Mouse (Mus musculus): ENCODE data around the gene Smarca5. TPM values are rescaled to one million over a fixed set of nuclear protein-coding genes. Genes with fewer than 3 reads are reported as not detected.
"Not testable (repeated sequence)": the region's sequence is repeated elsewhere in the genome, so short reads cannot be mapped to it uniquely, and the experiment has no call there.

Smarca5 gene
- 41.0 and 46.0 TPM in 2 replicates for polyA plus RNA-seq (2015; fragmentation: Nextera tagmentation; extraction: Ambion mirVana)

GRCm38 (mm10) chr8:80739155-80739924 lies at the start of gene Smarca5:
Gene Smarca5, minus strand, starts transcription at chr8:80739497.
- Histone ChIP-seq H3K27ac (replicated peaks) (peak within 1 kb of the TSS; percentile 97), H3K9ac (peak within 1 kb of the TSS; percentile 95), H3K4me1 (replicated peaks) (peaks cover 27% of the 10 kb centered on the region), H3K4me3 (replicated peaks) (peak within 1 kb of the TSS; percentile 88), H3K36me3 (replicated peaks) (peaks cover 15% of the 10 kb centered on the region), H3K4me2 (peak within 1 kb of the TSS; percentile 91)
- peak; percentile 95 for ATAC-seq (ENCODE audit: insufficient read depth)
- H3K9me3 ChIP-seq (replicated peaks); H3K27me3 ChIP-seq: not testable (repeated sequence)
- WGBS (ENCODE audit: insufficient replicate concordance): 1% methylated on average over 91 of the region's 91 CpGs

GRCm38 (mm10) chr8:80784559-80784958 lies 45.3 kb upstream of the Smarca5 start:
- no peak overlapping the region for H3K9ac ChIP-seq
- H3K27ac ChIP-seq (replicated peaks): no peak overlapping the region
- H3K9me3 ChIP-seq (replicated peaks): no peaks in the 10 kb centered on the region
- 85% methylated on average over 9 of the region's 9 CpGs for WGBS (ENCODE audit: insufficient replicate concordance)
- no peak overlapping the region for H3K4me2 ChIP-seq
- no peak for ATAC-seq (ENCODE audit: insufficient read depth)
- H3K36me3 ChIP-seq (replicated peaks): peaks cover 91% of the 10 kb centered on the region
- no peaks in the 10 kb centered on the region for H3K27me3 ChIP-seq
- H3K4me1 ChIP-seq (replicated peaks): no peaks in the 10 kb centered on the region
- H3K4me3 ChIP-seq (replicated peaks): no peak overlapping the region

GRCm38 (mm10) chr8:80783271-80783670 lies 44.0 kb upstream of the Smarca5 start:
- peaks cover 90% of the 10 kb centered on the region for H3K36me3 ChIP-seq (replicated peaks)
- WGBS (ENCODE audit: insufficient replicate concordance): 79% methylated on average over 4 of the region's 4 CpGs

GRCm38 (mm10) chr8:80781338-80781737 lies 42.0 kb upstream of the Smarca5 start:
- H3K36me3 ChIP-seq (replicated peaks): peaks cover 90% of the 10 kb centered on the region
- ATAC-seq (ENCODE audit: insufficient read depth): no peak

More at GRCm38 (mm10) chr8:80783271-80783670, 44.0 kb upstream of the Smarca5 start:
- Histone ChIP-seq H3K4me2 (no peak overlapping the region), H3K27me3 (no peaks in the 10 kb centered on the region), H3K4me3 (replicated peaks) (no peak overlapping the region), H3K4me1 (replicated peaks) (no peaks in the 10 kb centered on the region), H3K9me3 (replicated peaks) (no peaks in the 10 kb centered on the region), H3K27ac (replicated peaks) (no peak overlapping the region), H3K9ac (no peak overlapping the region)
- no peak for ATAC-seq (ENCODE audit: insufficient read depth)

GRCm38 (mm10) chr8:80780271-80780670 lies 41.0 kb upstream of the Smarca5 start:
- Histone ChIP-seq H3K27ac (replicated peaks) (no peak overlapping the region), H3K27me3 (no peaks in the 10 kb centered on the region), H3K9me3 (replicated peaks) (no peaks in the 10 kb centered on the region), H3K4me1 (replicated peaks) (no peaks in the 10 kb centered on the region), H3K4me2 (no peak overlapping the region), H3K4me3 (replicated peaks) (no peak overlapping the region), H3K9ac (no peak overlapping the region), H3K36me3 (replicated peaks) (peaks cover 86% of the 10 kb centered on the region)
- ATAC-seq (ENCODE audit: insufficient read depth): no peak
- WGBS (ENCODE audit: insufficient replicate concordance): 78% methylated on average over 4 of the region's 4 CpGs

More at GRCm38 (mm10) chr8:80781338-80781737, 42.0 kb upstream of the Smarca5 start:
- no peak overlapping the region for H3K4me2 ChIP-seq
- no peaks in the 10 kb centered on the region for H3K4me1 ChIP-seq (replicated peaks)
- H3K4me3 ChIP-seq (replicated peaks): no peak overlapping the region
- H3K27ac ChIP-seq (replicated peaks): no peak overlapping the region
- H3K9me3 ChIP-seq (replicated peaks): no peaks in the 10 kb centered on the region
- H3K27me3 ChIP-seq: no peaks in the 10 kb centered on the region
- WGBS (ENCODE audit: insufficient replicate concordance): 75% methylated on average over 10 of the region's 10 CpGs
- no peak overlapping the region for H3K9ac ChIP-seq

- Histone ChIP-seq H3K4me2 (no peak overlapping the region), H3K36me3 (replicated peaks) (peaks cover 84% of the 10 kb centered on the region), H3K4me3 (replicated peaks) (no peak overlapping the region), H3K9me3 (replicated peaks) (no peaks in the 10 kb centered on the region), H3K9ac (no peak overlapping the region), H3K4me1 (replicated peaks) (no peaks in the 10 kb centered on the region), H3K27me3 (no peaks in the 10 kb centered on the region), H3K27ac (replicated peaks) (no peak overlapping the region)
- ATAC-seq (ENCODE audit: insufficient read depth): no peak
- 76% methylated on average over 8 of the region's 8 CpGs for WGBS (ENCODE audit: insufficient replicate concordance)
Observed at GRCm38 (mm10) chr8:80776436-80776835, 37.1 kb upstream of the Smarca5 start.

- no peak for ATAC-seq (ENCODE audit: insufficient read depth)
- H3K4me2 ChIP-seq: no peak overlapping the region
- peaks cover 81% of the 10 kb centered on the region for H3K36me3 ChIP-seq (replicated peaks)
- H3K9ac ChIP-seq: no peak overlapping the region
- no peaks in the 10 kb centered on the region for H3K27me3 ChIP-seq
- 83% methylated on average over 4 of the region's 4 CpGs for WGBS (ENCODE audit: insufficient replicate concordance)
- no peak overlapping the region for H3K27ac ChIP-seq (replicated peaks)
- no peaks in the 10 kb centered on the region for H3K4me1 ChIP-seq (replicated peaks)
- H3K9me3 ChIP-seq (replicated peaks): no peaks in the 10 kb centered on the region
- H3K4me3 ChIP-seq (replicated peaks): no peak overlapping the region
Observed at GRCm38 (mm10) chr8:80772732-80773460, 33.6 kb upstream of the Smarca5 start.

- WGBS (ENCODE audit: insufficient replicate concordance): 90% methylated on average over 6 of the region's 6 CpGs
- peaks cover 78% of the 10 kb centered on the region for H3K36me3 ChIP-seq (replicated peaks)
- no peaks in the 10 kb centered on the region for H3K4me1 ChIP-seq (replicated peaks)
- no peak overlapping the region for H3K4me2 ChIP-seq
- H3K9ac ChIP-seq: no peak overlapping the region
- no peak overlapping the region for H3K4me3 ChIP-seq (replicated peaks)
- no peaks in the 10 kb centered on the region for H3K27me3 ChIP-seq
- H3K27ac ChIP-seq (replicated peaks): no peak overlapping the region
- no peaks in the 10 kb centered on the region for H3K9me3 ChIP-seq (replicated peaks)
- no peak for ATAC-seq (ENCODE audit: insufficient read depth)
Observed at GRCm38 (mm10) chr8:80768451-80768850, 29.2 kb upstream of the Smarca5 start.

GRCm38 (mm10) chr8:80753017-80753715 lies 13.9 kb upstream of the Smarca5 start:
- Histone ChIP-seq H3K4me2 (no peak overlapping the region), H3K9ac (no peak overlapping the region), H3K9me3 (replicated peaks) (no peaks in the 10 kb centered on the region), H3K4me3 (replicated peaks) (no peak overlapping the region), H3K27me3 (no peaks in the 10 kb centered on the region), H3K4me1 (replicated peaks) (no peaks in the 10 kb centered on the region), H3K36me3 (replicated peaks) (no peaks in the 10 kb centered on the region), H3K27ac (replicated peaks) (no peak overlapping the region)
- WGBS (ENCODE audit: insufficient replicate concordance): 24% methylated on average over 9 of the region's 9 CpGs
- no peak for ATAC-seq (ENCODE audit: insufficient read depth)

GRCm38 (mm10) chr8:80752429-80752828 lies 13.1 kb upstream of the Smarca5 start:
- no peaks in the 10 kb centered on the region for H3K36me3 ChIP-seq (replicated peaks)
- no peak overlapping the region for H3K9ac ChIP-seq
- WGBS (ENCODE audit: insufficient replicate concordance): 41% methylated on average over 7 of the region's 7 CpGs
- no peaks in the 10 kb centered on the region for H3K4me1 ChIP-seq (replicated peaks)
- no peaks in the 10 kb centered on the region for H3K9me3 ChIP-seq (replicated peaks)
- no peak for ATAC-seq (ENCODE audit: insufficient read depth)
- no peaks in the 10 kb centered on the region for H3K27me3 ChIP-seq
- H3K27ac ChIP-seq (replicated peaks): no peak overlapping the region
- no peak overlapping the region for H3K4me2 ChIP-seq
- no peak overlapping the region for H3K4me3 ChIP-seq (replicated peaks)

- no peak for ATAC-seq (ENCODE audit: insufficient read depth)
- H3K4me3 ChIP-seq (replicated peaks): no peak overlapping the region
- H3K27me3 ChIP-seq: no peaks in the 10 kb centered on the region
- H3K4me1 ChIP-seq (replicated peaks): no peaks in the 10 kb centered on the region
- H3K4me2 ChIP-seq: no peak overlapping the region
- no peaks in the 10 kb centered on the region for H3K36me3 ChIP-seq (replicated peaks)
- H3K9me3 ChIP-seq (replicated peaks): no peaks in the 10 kb centered on the region
- 62% methylated on average over 4 of the region's 4 CpGs for WGBS (ENCODE audit: insufficient replicate concordance)
- H3K9ac ChIP-seq: no peak overlapping the region
- H3K27ac ChIP-seq (replicated peaks): no peak overlapping the region
Observed at GRCm38 (mm10) chr8:80749091-80749490, 9.8 kb upstream of the Smarca5 start.

Measured in liver, embryonic 15.5 days (tissue).